Mouse (Mus musculus): ENCODE data around the gene Snapc3.
"Not testable (repeated sequence)": the region's sequence is repeated elsewhere in the genome, so short reads cannot be mapped to it uniquely, and the experiment has no call there.

The Snapc3 gene

GRCm38 (mm10) chr4:83417820-83418186 lies 279 bp downstream of the Snapc3 start:
- DNase-seq (ENCODE audit: low read depth, low spot score): no peak

GRCm38 (mm10) chr4:83418781-83419180 lies 1.3 kb downstream of the Snapc3 start:
- DNase-seq (ENCODE audit: low read depth, low spot score): no peak

- no peak for DNase-seq (ENCODE audit: low read depth, low spot score)
These were observed 6.1 kb downstream of the Snapc3 start for GRCm38 (mm10) chr4:83423641-83424040.

GRCm38 (mm10) chr4:83425119-83425518 lies 7.6 kb downstream of the Snapc3 start:
- no peak for DNase-seq (ENCODE audit: low read depth, low spot score)

- no peak for DNase-seq (ENCODE audit: low read depth, low spot score)
These were observed 9.6 kb downstream of the Snapc3 start for GRCm38 (mm10) chr4:83427141-83427540.

- DNase-seq (ENCODE audit: low read depth, low spot score): no peak
These were observed 10.2 kb downstream of the Snapc3 start for GRCm38 (mm10) chr4:83427696-83428095.

GRCm38 (mm10) chr4:83428845-83429244 lies 11.3 kb downstream of the Snapc3 start:
- no peak for DNase-seq (ENCODE audit: low read depth, low spot score)

- no peak for DNase-seq (ENCODE audit: low read depth, low spot score)
These were observed 14.4 kb downstream of the Snapc3 start for GRCm38 (mm10) chr4:83431950-83432349.

GRCm38 (mm10) chr4:83432901-83433300 lies 15.4 kb downstream of the Snapc3 start:
- DNase-seq (ENCODE audit: low read depth, low spot score): no peak

GRCm38 (mm10) chr4:83436375-83436774 lies 18.9 kb downstream of the Snapc3 start:
- no peak for DNase-seq (ENCODE audit: low read depth, low spot score)

GRCm38 (mm10) chr4:83438116-83438515 lies 20.6 kb downstream of the Snapc3 start:
- DNase-seq (ENCODE audit: low read depth, low spot score): no peak

- no peak for DNase-seq (ENCODE audit: low read depth, low spot score)
These were observed 21.5 kb downstream of the Snapc3 start for GRCm38 (mm10) chr4:83439045-83439444.

GRCm38 (mm10) chr4:83441050-83441449 lies 23.5 kb downstream of the Snapc3 start:
- no peak for DNase-seq (ENCODE audit: low read depth, low spot score)

- no peak for DNase-seq (ENCODE audit: low read depth, low spot score)
These were observed 33.3 kb downstream of the Snapc3 start for GRCm38 (mm10) chr4:83450785-83451184.

GRCm38 (mm10) chr4:83460106-83460505 lies 42.6 kb downstream of the Snapc3 start:
- DNase-seq (ENCODE audit: low read depth, low spot score): no peak

GRCm38 (mm10) chr4:83464827-83465226 lies 47.3 kb downstream of the Snapc3 start:
- DNase-seq (ENCODE audit: low read depth, low spot score): no peak

- no peak for DNase-seq (ENCODE audit: low read depth, low spot score)
These were observed 50.1 kb downstream of the Snapc3 start for GRCm38 (mm10) chr4:83467615-83468014.

- no peak for DNase-seq (ENCODE audit: low read depth, low spot score)
These were observed 50.7 kb downstream of the Snapc3 start for GRCm38 (mm10) chr4:83468208-83468607.

GRCm38 (mm10) chr4:83485250-83485649 lies 67.7 kb downstream of the Snapc3 start:
- DNase-seq (ENCODE audit: low read depth, low spot score): no peak

GRCm38 (mm10) chr4:83485735-83486116 lies 68.2 kb downstream of the Snapc3 start:
- DNase-seq (ENCODE audit: low read depth, low spot score): peak; percentile 57

- DNase-seq (ENCODE audit: low read depth, low spot score): peak; percentile 80
These were observed 68.8 kb downstream of the Snapc3 start, which contains the start of gene Psip1 for GRCm38 (mm10) chr4:83486117-83486901. TSS of gene Psip1 (minus strand) at chr4:83486459.

- DNase-seq (ENCODE audit: low read depth, low spot score): no peak
These were observed 71.6 kb downstream of the Snapc3 start for GRCm38 (mm10) chr4:83489121-83489520.

GRCm38 (mm10) chr4:83493112-83493511 lies 75.6 kb downstream of the Snapc3 start:
- DNase-seq (ENCODE audit: low read depth, low spot score): no peak

- DNase-seq (ENCODE audit: low read depth, low spot score): not testable (repeated sequence)
These were observed 79.5 kb downstream of the Snapc3 start for GRCm38 (mm10) chr4:83497013-83497412.

Data from retina, adult 2 months (tissue).